Mouse (Mus musculus) limb, embryonic 15.5 days (tissue): ENCODE data around the gene Anxa9. TPM values are rescaled to one million over a fixed set of nuclear protein-coding genes. Genes with fewer than 3 reads are reported as not detected.

Experiments
- ATAC-seq: fragments of 200-750 bp; cut with Nextera tagmentation; 2 replicates; pipeline ENCODE4 v1.8.0; 2017; ENCODE audit warnings: low read depth, moderate TSS enrichment; ENCODE audit not compliant: insufficient number of reproducible peaks, low FRiP score, low TSS enrichment
- H3K27ac ChIP-seq: fragments of 300-500 bp; sonication (generic); 2 replicates; pipeline ENCODE4 v1.5.1; 2015; ENCODE audit warnings: moderate library complexity, mild to moderate bottlenecking, inconsistent platforms
- H3K27me3 ChIP-seq: fragments of 300-500 bp; sonication (generic); 2 replicates; pipeline ENCODE4 v1.6.1; 2015; ENCODE audit warnings: inconsistent platforms
- H3K36me3 ChIP-seq: fragments of 300-500 bp; sonication (generic); 2 replicates; pipeline ENCODE4 v1.6.1; 2015; ENCODE audit warnings: inconsistent platforms
- H3K4me1 ChIP-seq: fragments of 300-500 bp; sonication (generic); 2 replicates; pipeline ENCODE4 v1.6.1; 2015; ENCODE audit warnings: inconsistent platforms
- H3K4me2 ChIP-seq: fragments of 300-500 bp; sonication (generic); 2 replicates; pipeline ENCODE4 v1.6.1; 2015; ENCODE audit warnings: mild to moderate bottlenecking, inconsistent platforms
- H3K4me3 ChIP-seq: fragments of 300-500 bp; sonication (generic); 2 replicates; pipeline ENCODE4 v1.5.1; 2015; ENCODE audit warnings: mild to moderate bottlenecking, inconsistent platforms
- H3K9ac ChIP-seq: fragments of 300-500 bp; sonication (generic); 2 replicates; pipeline ENCODE4 v1.6.1; 2015; ENCODE audit warnings: inconsistent platforms
- H3K9me3 ChIP-seq: fragments of 300-500 bp; sonication (generic); 2 replicates; pipeline ENCODE4 v1.6.1; 2016; ENCODE audit warnings: inconsistent platforms
- WGBS: fragments of 180-500 bp; shearing (Covaris S2); methylation state at CpG from one replicate; pipeline ENCODE4 v1.1.7; 2015; 5-methylcytosine and 5-hydroxymethylcytosine counted together
- polyA plus RNA-seq: library from polyadenylated mRNA; unstranded; fragments of >200 nt; fragmentation: Nextera tagmentation; extraction: Ambion mirVana; gene quantifications from 2 replicates; pipeline ENCODE4 v1.2.1, GENCODE M21; 2015

The Anxa9 gene
- polyA plus RNA-seq, 1 experiment from 2014 or later: 12.5 TPM

- Histone ChIP-seq H3K9me3 (no peaks in the 10 kb centered on the region), H3K27ac (no peak overlapping the region), H3K4me2 (no peak overlapping the region), H3K4me1 (peaks cover 13% of the 10 kb centered on the region), H3K9ac (no peak overlapping the region), H3K27me3 (no peaks in the 10 kb centered on the region), H3K36me3 (no peaks in the 10 kb centered on the region), H3K4me3 (no peak overlapping the region)
- 65% methylated on average over 9 of the region's 9 CpGs for WGBS
- ATAC-seq: no peak
Measured at GRCm38 (mm10) chr3:95310968-95311882, 4.2 kb upstream of the Anxa9 start.

GRCm38 (mm10) chr3:95310496-95310895 lies 3.5 kb upstream of the Anxa9 start:
- ATAC-seq: no peak
- no peaks in the 10 kb centered on the region for H3K27me3 ChIP-seq
- no peak overlapping the region for H3K4me3 ChIP-seq
- H3K27ac ChIP-seq: no peak overlapping the region
- peaks cover 9% of the 10 kb centered on the region for H3K4me1 ChIP-seq
- no peaks in the 10 kb centered on the region for H3K36me3 ChIP-seq
- 68% methylated on average over 3 of the region's 3 CpGs for WGBS
- H3K9ac ChIP-seq: no peak overlapping the region
- no peak overlapping the region for H3K4me2 ChIP-seq
- H3K9me3 ChIP-seq: no peaks in the 10 kb centered on the region

DNA sequence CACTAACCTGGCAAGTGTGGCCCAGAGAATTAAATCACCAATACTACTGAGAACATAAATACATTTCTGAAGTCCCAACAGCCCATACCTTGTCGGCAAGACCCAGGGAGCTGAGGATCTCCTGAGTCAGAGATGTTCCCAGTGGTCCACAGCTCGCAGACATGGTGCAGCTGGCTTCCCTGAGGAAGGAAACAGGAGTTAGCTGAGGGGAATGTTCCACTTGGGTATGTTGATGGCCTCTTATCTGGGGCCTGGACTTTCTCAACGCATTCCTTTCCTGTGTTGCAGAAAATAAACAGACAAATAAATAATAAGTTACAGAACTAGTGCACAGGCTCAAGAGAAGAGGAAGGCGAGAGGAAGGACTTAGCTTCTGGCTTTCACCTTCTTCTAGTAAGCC lies 732 bp downstream of the Anxa9 start:
- no peaks in the 10 kb centered on the region for H3K27me3 ChIP-seq
- no peaks in the 10 kb centered on the region for H3K36me3 ChIP-seq
- 0 out of 2 replicates have a peak, but pooled peaks cover 3% of the 10 kb centered on the region for H3K4me1 ChIP-seq
- WGBS: 81% methylated on average over 4 of the region's 4 CpGs
- H3K27ac ChIP-seq: no peak overlapping the region
- H3K4me2 ChIP-seq: no peak overlapping the region
- H3K4me3 ChIP-seq: no peak overlapping the region
- no peak overlapping the region for H3K9ac ChIP-seq
- H3K9me3 ChIP-seq: no peaks in the 10 kb centered on the region
- ATAC-seq: no peak

DNA sequence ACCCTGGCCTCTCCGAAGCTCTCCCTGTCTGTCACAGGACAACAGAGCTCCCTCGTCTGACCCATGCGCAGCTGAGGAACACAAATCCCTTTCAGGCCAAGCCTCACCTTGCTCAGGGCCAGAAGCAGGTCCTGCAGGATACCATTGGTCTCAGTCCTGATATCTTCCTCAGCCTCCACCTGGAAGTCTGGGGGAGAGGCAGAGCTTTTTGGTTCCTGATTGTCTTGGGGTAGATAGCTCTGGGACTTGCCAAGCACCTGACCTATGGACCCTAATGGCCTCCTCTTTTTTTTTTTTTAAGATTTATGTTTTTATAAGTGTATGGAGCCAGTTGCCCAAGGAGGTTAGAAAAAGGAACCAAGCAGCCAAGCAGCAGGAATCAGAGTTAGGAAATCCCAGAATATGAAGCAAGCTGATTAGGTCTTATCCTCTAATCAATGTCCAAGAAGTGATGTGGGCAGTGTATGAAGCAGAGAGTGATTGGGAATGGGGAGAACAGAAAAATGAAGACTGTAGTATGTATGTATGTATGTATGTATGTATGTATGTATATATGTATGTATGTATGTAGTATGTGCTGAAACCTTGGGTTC lies 5.7 kb downstream of the Anxa9 start:
- peaks cover 18% of the 10 kb centered on the region for H3K36me3 ChIP-seq
- H3K9ac ChIP-seq: no peak overlapping the region
- H3K4me1 ChIP-seq: peaks cover 3% of the 10 kb centered on the region; the same call in 1 of the 2 replicates
- ATAC-seq: no peak
- H3K27me3 ChIP-seq: no peaks in the 10 kb centered on the region
- H3K4me3 ChIP-seq: no peak overlapping the region
- H3K27ac ChIP-seq: no peak overlapping the region
- no peak overlapping the region for H3K4me2 ChIP-seq
- H3K9me3 ChIP-seq: no peaks in the 10 kb centered on the region
- 76% methylated on average over 3 of the region's 3 CpGs for WGBS

- ATAC-seq: no peak
- Histone ChIP-seq H3K4me3 (no peak overlapping the region), H3K4me2 (no peak overlapping the region), H3K27me3 (no peaks in the 10 kb centered on the region), H3K9me3 (no peaks in the 10 kb centered on the region), H3K9ac (no peak overlapping the region), H3K27ac (no peak overlapping the region), H3K36me3 (peaks cover 44% of the 10 kb centered on the region), H3K4me1 (peaks cover 15% of the 10 kb centered on the region; the same call in 1 of the 2 replicates)
- 79% methylated on average over 7 of the region's 7 CpGs for WGBS
Measured at GRCm38 (mm10) chr3:95298018-95298417, 9.0 kb downstream of the Anxa9 start.

DNA sequence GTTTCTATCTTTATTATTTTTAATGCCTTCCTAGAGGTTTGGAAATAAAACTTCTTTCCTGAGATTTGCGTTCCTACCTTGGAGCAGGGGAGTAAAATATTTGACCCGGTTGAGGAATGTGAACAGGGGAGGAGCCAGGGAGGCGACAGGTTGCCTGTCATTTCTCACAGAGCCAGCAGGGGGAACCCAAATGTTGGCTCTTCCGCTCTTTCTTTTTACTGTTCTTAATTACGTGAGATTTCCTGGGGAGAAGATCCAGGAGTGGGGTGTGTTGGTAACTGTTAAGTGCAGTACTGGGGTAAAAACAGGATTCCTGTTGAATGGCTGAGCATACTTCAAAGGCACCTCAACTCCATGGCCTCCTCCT lies 10.9 kb downstream of the Anxa9 start:
- no peak for ATAC-seq
- Histone ChIP-seq H3K9me3 (no peaks in the 10 kb centered on the region), H3K9ac (no peak overlapping the region), H3K4me1 (peaks cover 15% of the 10 kb centered on the region; the same call in 1 of the 2 replicates), H3K4me3 (no peak overlapping the region), H3K27ac (no peak overlapping the region), H3K36me3 (peaks cover 64% of the 10 kb centered on the region), H3K27me3 (no peaks in the 10 kb centered on the region), H3K4me2 (no peak overlapping the region)
- WGBS: 7% methylated on average over 5 of the region's 5 CpGs

DNA sequence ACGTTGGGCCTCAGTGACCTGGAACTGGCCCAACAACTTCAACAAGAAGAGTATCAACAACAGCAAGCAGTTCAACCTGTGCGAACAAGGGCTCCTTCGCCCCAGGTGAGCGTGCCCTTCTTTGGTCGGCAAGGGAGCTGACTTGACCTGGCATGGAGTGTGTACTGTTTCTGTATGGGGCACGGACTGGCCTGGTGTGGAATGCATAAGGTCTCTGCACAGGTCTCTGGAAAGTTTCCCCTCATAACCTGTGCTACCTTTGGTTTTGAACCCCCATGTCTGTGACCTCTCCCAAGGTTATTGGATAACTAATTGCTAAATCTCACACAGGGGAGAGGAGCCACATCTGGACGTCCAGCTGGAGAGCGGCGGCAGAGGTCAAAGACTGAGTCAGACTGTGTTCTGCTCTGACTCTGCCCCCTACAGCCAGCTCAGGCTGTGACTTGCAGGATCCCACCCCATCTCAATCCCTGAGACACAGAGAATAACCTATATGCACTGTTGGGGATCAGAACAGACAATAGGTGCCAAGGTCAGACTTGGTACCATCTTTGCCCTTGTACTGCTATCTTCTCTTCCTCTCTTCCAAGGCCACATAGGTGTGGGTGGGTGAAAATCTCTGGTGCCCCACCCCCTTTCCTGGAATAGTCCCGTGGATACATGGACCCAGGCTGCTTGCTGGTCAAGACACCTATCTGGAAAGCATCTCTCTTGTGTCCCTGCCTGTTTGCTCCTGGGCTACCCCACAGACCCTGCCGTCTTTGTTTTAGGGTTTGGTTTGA lies 11.5 kb downstream of the Anxa9 start:
- H3K9ac ChIP-seq: no peak overlapping the region
- 0 out of 2 replicates have a peak, but pooled peaks have one; percentile 13 for ATAC-seq
- H3K4me2 ChIP-seq: no peak overlapping the region
- H3K4me1 ChIP-seq: peaks cover 15% of the 10 kb centered on the region; the same call in 1 of the 2 replicates
- no peak overlapping the region for H3K27ac ChIP-seq
- no peaks in the 10 kb centered on the region for H3K27me3 ChIP-seq
- WGBS: 66% methylated on average over 11 of the region's 11 CpGs
- H3K9me3 ChIP-seq: no peaks in the 10 kb centered on the region
- H3K36me3 ChIP-seq: peaks cover 70% of the 10 kb centered on the region
- H3K4me3 ChIP-seq: no peak overlapping the region

GRCm38 (mm10) chr3:95294718-95295117 lies 12.3 kb downstream of the Anxa9 start:
- no peak overlapping the region for H3K9ac ChIP-seq
- H3K9me3 ChIP-seq: no peaks in the 10 kb centered on the region
- peaks cover 77% of the 10 kb centered on the region for H3K36me3 ChIP-seq
- H3K4me1 ChIP-seq: peaks cover 15% of the 10 kb centered on the region; the same call in 1 of the 2 replicates
- 0 out of 2 replicates have a peak overlapping the region, but pooled peaks have one; percentile 38 for H3K27ac ChIP-seq
- 67% methylated on average over 5 of the region's 5 CpGs for WGBS
- no peaks in the 10 kb centered on the region for H3K27me3 ChIP-seq
- no peak overlapping the region for H3K4me3 ChIP-seq
- no peak overlapping the region for H3K4me2 ChIP-seq
- no peak for ATAC-seq

GRCm38 (mm10) chr3:95294316-95294715 lies 12.7 kb downstream of the Anxa9 start:
- Histone ChIP-seq H3K4me2 (no peak overlapping the region), H3K4me3 (no peak overlapping the region), H3K4me1 (peaks cover 15% of the 10 kb centered on the region; the same call in 1 of the 2 replicates), H3K36me3 (peaks cover 81% of the 10 kb centered on the region), H3K27ac (0 out of 2 replicates have a peak overlapping the region, but pooled peaks have one; percentile 38), H3K27me3 (no peaks in the 10 kb centered on the region), H3K9me3 (no peaks in the 10 kb centered on the region), H3K9ac (no peak overlapping the region)
- no peak for ATAC-seq
- WGBS: 70% methylated on average over 7 of the region's 7 CpGs

DNA sequence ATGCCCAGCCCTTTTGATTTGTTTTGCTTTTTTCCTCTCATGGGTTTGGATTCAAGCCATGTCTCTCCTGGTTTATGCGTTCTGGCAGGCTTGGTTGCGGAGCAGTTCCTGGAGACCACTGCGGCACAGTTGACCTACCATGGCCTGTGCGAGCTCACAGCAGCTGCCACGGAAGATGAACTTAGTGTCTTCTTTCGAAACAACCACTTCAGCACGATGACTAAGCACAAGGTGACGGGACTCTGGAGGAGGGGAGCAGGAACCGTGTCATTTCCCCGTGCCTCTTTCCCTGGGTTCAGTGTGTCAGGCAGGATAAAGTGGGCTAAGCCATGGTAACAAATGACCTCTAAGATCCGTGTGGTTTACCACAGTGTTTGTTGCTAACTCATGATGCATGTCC lies 13.4 kb downstream of the Anxa9 start:
- no peak for ATAC-seq
- Histone ChIP-seq H3K36me3 (peaks cover 87% of the 10 kb centered on the region), H3K27ac (peak overlapping the region; percentile 22)

DNA sequence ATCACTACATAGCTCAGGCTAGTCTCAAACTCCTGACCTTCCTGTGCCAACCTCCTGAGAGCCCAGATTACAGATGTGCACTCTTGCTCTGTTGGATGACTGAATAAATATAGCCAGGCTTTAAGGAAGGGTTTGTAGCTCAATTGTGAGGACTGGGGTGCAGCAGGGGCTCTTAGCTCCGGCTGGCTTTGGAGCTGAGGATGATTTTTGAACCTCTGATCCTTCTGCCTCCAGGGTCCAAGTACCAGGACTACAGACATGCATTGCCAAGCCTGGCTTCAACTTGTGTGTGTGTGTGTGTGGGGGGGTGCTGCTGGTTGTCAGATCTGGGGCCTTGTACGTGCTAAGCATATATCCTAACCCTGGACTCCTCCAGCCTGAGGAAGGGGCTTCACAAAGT lies 14.1 kb downstream of the Anxa9 start:
- no peaks in the 10 kb centered on the region for H3K9me3 ChIP-seq
- H3K36me3 ChIP-seq: peaks cover 89% of the 10 kb centered on the region
- H3K27ac ChIP-seq: peak overlapping the region; percentile 22
- H3K27me3 ChIP-seq: no peaks in the 10 kb centered on the region
- no peak overlapping the region for H3K4me3 ChIP-seq
- no peak for ATAC-seq
- H3K4me1 ChIP-seq: peaks cover 15% of the 10 kb centered on the region; the same call in 1 of the 2 replicates
- 95% methylated on average over 2 of the region's 2 CpGs for WGBS
- no peak overlapping the region for H3K9ac ChIP-seq
- H3K4me2 ChIP-seq: no peak overlapping the region

More for the DNA sequence above, 13.4 kb downstream of the Anxa9 start:
- no peak overlapping the region for H3K4me2 ChIP-seq
- 75% methylated on average over 11 of the region's 11 CpGs for WGBS
- H3K9me3 ChIP-seq: no peaks in the 10 kb centered on the region
- no peaks in the 10 kb centered on the region for H3K27me3 ChIP-seq
- no peak overlapping the region for H3K9ac ChIP-seq
- no peak overlapping the region for H3K4me3 ChIP-seq
- peaks cover 15% of the 10 kb centered on the region; the same call in 1 of the 2 replicates for H3K4me1 ChIP-seq
